Mouse (Mus musculus) stomach, postnatal 0 days (tissue): ENCODE measurements around the gene Hoxa2. TPM values are rescaled to one million over a fixed set of nuclear protein-coding genes. Genes with fewer than 3 reads are reported as not detected.

ENCODE experiments used
- ATAC-seq: fragments of 200-750 bp; cut with Nextera tagmentation; 2 replicates; pipeline ENCODE4 v1.8.0; 2017; ENCODE audit not compliant: low FRiP score, low TSS enrichment
- DNase-seq: peaks from one replicate; pipeline ENCODE4 v3.0.0-alpha.2; 2016; ENCODE audit warnings: low spot score
- H3K27ac ChIP-seq: fragments of 300-500 bp; sonication (generic); replicated peaks from 2 replicates; pipeline ENCODE4 v1.5.1; 2014; ENCODE audit warnings: mild to moderate bottlenecking, control low read depth
- H3K27me3 ChIP-seq: fragments of 300-500 bp; sonication (generic); 2 replicates; pipeline ENCODE4 v1.6.1; 2014; ENCODE audit warnings: low read length; ENCODE audit not compliant: control insufficient read depth, insufficient read depth
- H3K36me3 ChIP-seq: fragments of 300-500 bp; sonication (generic); 2 replicates; pipeline ENCODE4 v1.6.1; 2014; ENCODE audit warnings: low read length, mixed read lengths; ENCODE audit not compliant: control insufficient read depth, insufficient read depth
- H3K4me1 ChIP-seq: fragments of 300-500 bp; sonication (generic); replicated peaks from 2 replicates; pipeline ENCODE4 v1.6.1; 2014; ENCODE audit warnings: antibody characterized with exemption; ENCODE audit not compliant: control insufficient read depth, insufficient read depth
- H3K4me2 ChIP-seq: fragments of 300-500 bp; sonication (generic); replicated peaks from 2 replicates; pipeline ENCODE4 v1.6.1; 2014; ENCODE audit warnings: low read depth, mild to moderate bottlenecking, control low read depth, moderate library complexity
- H3K4me3 ChIP-seq: fragments of 300-500 bp; sonication (generic); 2 replicates; pipeline ENCODE4 v1.5.1; 2014; ENCODE audit warnings: low read depth, low read length, control low read depth
- H3K9ac ChIP-seq: fragments of 300-500 bp; sonication (generic); 2 replicates; pipeline ENCODE4 v1.6.1; 2014; ENCODE audit warnings: mild to moderate bottlenecking, low read length, control low read depth, mixed read lengths
- H3K9me3 ChIP-seq: fragments of 300-500 bp; sonication (generic); 2 replicates; pipeline ENCODE4 v1.6.1; 2016; ENCODE audit warnings: low read length; ENCODE audit not compliant: control insufficient read depth
- CTCF ChIP-seq: IDR thresholded peaks from 2 replicates; pipeline ENCODE4 v1.5.1; 2016; ENCODE audit warnings: antibody characterized with exemption, low read depth, mild to moderate bottlenecking, moderate library complexity
- EP300 ChIP-seq: optimal IDR thresholded peaks from 2 replicates; pipeline ENCODE3; 2016; ENCODE audit warnings: antibody characterized with exemption
- WGBS: fragments of 180-500 bp; shearing (Covaris S2); extraction: QIAGEN DNeasy Blood & Tissue Kit; methylation state at CpG from one replicate; pipeline ENCODE4 v1.1.7; 2014; 5-methylcytosine and 5-hydroxymethylcytosine counted together
- polyA plus RNA-seq: library from polyadenylated mRNA; unstranded; fragments of >200 nt; fragmentation: Nextera tagmentation; extraction: Ambion mirVana; gene quantifications from 2 replicates; pipeline ENCODE4 v1.2.1, GENCODE M21; 2015

Gene Hoxa2
- polyA plus RNA-seq, 1 experiment from 2014 or later = 5.3 TPM

DNA sequence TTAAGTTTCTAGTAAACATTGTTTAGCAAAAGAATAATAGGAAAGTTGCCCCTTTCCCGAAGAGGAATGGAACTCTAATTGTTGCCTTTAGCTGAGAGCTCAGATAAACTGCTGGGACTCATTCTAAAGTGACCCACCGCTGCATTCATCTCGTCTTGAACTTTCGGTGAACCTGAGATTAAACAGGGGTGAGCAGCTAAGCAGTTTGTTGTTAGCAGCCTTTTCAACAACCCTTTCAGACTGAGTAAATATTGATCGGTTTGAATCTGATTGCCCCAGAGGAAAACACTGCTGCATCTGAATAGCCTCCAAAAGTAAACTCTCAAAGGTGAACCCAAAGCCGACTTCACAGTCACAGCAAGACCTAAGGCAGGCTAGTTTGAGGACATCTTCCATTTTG is 11.4 kb downstream of the Hoxa2 start:
- Histone ChIP-seq H3K27me3 (0 out of 2 replicates have a peak, but pooled peaks cover 2% of the 10 kb centered on the region), H3K27ac (no peak overlapping the region), H3K9ac (no peak overlapping the region), H3K4me1 (no peaks in the 10 kb centered on the region), H3K36me3 (no peaks in the 10 kb centered on the region), H3K4me3 (no peak overlapping the region), H3K9me3 (no peaks in the 10 kb centered on the region), H3K4me2 (no peak overlapping the region)
- WGBS = 39% methylated on average over 6 of the region's 6 CpGs
- DNase-seq = no peak
- no peak for ATAC-seq
- no peak for TF ChIP-seq EP300
- no peak for TF ChIP-seq CTCF

DNA sequence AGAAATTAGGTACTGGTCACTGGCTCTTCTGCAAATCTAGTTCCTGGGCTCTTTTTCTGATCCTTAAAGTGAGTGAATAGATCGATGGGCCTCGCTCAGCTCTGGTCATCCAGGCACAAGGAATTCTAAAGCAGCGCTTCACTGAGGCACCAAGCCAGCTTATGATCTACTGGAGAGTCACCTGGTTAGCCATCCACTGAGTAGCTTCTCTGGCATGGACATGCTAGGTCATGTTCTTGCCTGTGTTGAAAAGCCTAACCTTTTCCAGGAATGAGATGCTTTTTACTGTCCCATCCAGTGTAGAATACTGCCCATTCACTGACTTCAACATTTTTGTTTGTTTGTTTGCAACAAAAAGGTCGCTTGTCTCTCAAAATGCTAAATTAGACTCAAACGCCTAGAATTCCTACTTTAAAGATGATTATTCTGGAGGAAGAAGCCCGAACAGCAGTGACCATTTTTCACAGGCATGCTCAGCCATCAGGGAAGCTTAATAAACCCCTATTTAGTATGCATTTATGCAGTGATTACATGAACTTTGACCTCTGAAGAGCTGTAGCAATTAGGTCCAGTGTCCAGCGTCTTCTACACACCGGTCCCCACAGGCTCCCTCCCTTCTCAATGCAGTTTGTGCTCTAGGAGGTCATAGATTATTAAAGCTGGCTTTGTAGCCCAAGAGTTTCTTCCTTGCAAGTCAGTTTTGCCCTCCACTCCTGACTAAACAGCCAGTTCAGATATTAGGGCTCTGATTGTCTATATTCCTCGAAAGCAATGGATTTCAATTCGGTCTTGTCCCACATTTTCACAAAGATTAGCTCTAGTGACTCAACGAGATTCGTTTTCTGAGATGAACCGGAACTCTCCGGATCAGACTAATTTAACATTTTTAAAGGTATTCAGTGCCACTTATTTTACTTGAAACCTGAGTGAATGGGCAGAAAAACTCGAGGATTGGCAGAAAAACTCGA is 12.1 kb downstream of the Hoxa2 start:
- H3K27ac ChIP-seq = no peak overlapping the region
- no peak for ATAC-seq
- no peak overlapping the region for H3K4me2 ChIP-seq
- no peaks in the 10 kb centered on the region for H3K9me3 ChIP-seq
- H3K27me3 ChIP-seq = 0 out of 2 replicates have a peak, but pooled peaks cover 2% of the 10 kb centered on the region
- H3K36me3 ChIP-seq = no peaks in the 10 kb centered on the region
- DNase-seq = no peak
- no peak for TF ChIP-seq EP300
- no peak for TF ChIP-seq CTCF
- WGBS = 49% methylated on average over 16 of the region's 16 CpGs
- no peak overlapping the region for H3K9ac ChIP-seq
- no peak overlapping the region for H3K4me3 ChIP-seq
- H3K4me1 ChIP-seq = no peaks in the 10 kb centered on the region

DNA sequence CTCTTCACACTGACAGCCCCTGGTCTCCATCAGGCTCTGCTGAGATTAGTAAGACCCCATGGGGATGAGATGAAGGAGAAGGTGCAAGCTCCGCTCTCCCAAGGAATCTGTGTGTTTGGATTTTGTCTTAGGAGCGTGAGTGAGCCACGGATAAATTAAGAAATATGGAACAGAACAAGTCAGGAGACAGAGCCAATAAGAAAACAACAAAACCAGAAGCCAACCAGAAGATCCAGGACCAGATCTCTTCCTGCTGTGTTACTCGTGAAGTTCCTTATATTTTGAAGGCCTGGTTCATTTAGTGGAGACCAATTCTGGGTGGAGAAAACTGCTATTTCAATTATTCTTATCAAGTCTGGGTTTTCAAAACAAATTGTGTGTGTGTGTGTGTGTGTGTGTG is 13.1 kb downstream of the Hoxa2 start:
- no peak overlapping the region for H3K4me3 ChIP-seq
- WGBS = 58% methylated on average over 4 of the region's 4 CpGs
- no peak overlapping the region for H3K27ac ChIP-seq

DNA sequence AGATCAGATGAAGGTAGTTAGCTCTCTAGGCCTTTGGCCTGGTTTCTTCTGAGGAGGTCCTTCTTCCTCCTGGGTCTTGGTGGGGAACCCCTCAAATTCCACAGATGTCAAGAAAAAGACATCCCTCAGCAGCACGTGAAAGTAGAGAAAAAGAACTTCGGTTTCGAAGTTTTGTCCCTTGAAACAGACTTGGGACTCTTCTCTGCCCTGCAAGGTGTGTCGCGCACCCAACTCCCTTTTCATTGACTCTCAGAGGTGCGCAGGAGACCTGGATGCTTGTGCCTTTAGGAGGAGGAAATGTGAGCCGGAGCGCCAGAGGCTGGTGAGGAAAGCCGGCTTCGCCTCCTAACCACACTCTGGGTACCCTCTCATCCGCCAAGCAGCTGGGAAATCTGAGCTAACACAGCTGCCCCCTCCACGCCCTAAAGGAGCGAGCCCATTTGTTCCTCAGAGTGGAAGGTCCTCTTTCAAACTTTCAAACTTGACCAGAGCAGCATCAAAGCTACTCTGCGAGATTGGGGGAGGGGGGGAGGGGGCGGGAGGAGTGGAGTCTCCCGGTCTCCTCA is 14.1 kb downstream of the Hoxa2 start:
- Histone ChIP-seq H3K4me3 (no peak overlapping the region), H3K27ac (no peak overlapping the region), H3K36me3 (no peaks in the 10 kb centered on the region), H3K9me3 (no peaks in the 10 kb centered on the region), H3K9ac (no peak overlapping the region), H3K4me2 (0 out of 2 replicates have a peak overlapping the region, but pooled peaks have one; percentile 20), H3K27me3 (0 out of 2 replicates have a peak, but pooled peaks cover 2% of the 10 kb centered on the region), H3K4me1 (no peaks in the 10 kb centered on the region)
- TF ChIP-seq CTCF (no peak), EP300 (no peak)
- 21% methylated on average over 16 of the region's 16 CpGs for WGBS
- ATAC-seq (no peak), DNase-seq (no peak)

More for the DNA sequence above, 13.1 kb downstream of the Hoxa2 start:
- Histone ChIP-seq H3K9me3 (no peaks in the 10 kb centered on the region), H3K4me1 (no peaks in the 10 kb centered on the region), H3K9ac (no peak overlapping the region), H3K4me2 (no peak overlapping the region), H3K27me3 (0 out of 2 replicates have a peak, but pooled peaks cover 2% of the 10 kb centered on the region), H3K36me3 (no peaks in the 10 kb centered on the region)
- no peak for DNase-seq
- TF ChIP-seq CTCF (no peak), EP300 (no peak)
- no peak for ATAC-seq

DNA sequence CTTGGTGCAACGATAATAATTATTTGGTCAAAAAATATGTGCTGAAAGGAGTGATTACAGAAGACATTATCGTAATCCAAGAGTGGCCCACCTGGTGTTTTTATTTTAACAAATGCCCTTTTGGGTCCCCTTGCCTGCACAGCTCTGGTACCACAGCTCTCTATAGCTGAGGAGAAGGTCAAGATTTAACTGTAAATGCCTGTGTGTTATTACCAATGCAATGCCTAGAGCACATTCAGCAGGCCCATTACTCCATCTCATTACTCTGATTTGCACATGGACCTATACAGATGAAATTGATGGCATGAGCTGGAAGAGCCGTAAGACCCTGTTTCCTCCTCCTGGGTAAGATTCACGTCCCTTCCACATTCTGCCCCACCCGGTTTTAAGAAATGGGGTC is 25.5 kb downstream of the Hoxa2 start:
- 68% methylated on average over 5 of the region's 5 CpGs for WGBS
- TF ChIP-seq EP300 = no peak
- TF ChIP-seq CTCF = no peak
- Histone ChIP-seq H3K27me3 (no peaks in the 10 kb centered on the region), H3K27ac (no peak overlapping the region), H3K36me3 (no peaks in the 10 kb centered on the region), H3K4me2 (no peak overlapping the region), H3K9ac (no peak overlapping the region), H3K9me3 (no peaks in the 10 kb centered on the region), H3K4me1 (no peaks in the 10 kb centered on the region), H3K4me3 (no peak overlapping the region)
- DNase-seq = no peak
- no peak for ATAC-seq

DNA sequence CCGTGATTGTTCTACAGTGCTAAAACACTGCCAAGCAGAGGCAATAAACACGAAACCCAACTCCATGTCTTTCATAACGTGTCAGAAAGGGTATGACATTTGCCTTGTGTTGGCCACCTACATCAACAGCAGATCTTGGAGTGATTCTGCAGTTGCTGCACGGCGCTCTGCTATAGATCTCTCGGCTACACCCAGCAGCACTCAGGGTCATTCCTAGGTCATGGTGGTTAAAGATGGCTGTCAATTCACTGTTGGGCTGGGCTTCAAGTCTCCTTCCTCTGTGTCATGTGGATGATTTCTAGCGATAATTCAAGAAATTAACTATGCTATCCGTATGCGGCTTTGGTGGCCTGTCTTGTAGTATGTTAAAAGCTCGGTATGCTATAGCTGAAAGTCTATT is 26.1 kb downstream of the Hoxa2 start:
- no peaks in the 10 kb centered on the region for H3K27me3 ChIP-seq
- no peak overlapping the region for H3K4me2 ChIP-seq
- no peak overlapping the region for H3K9ac ChIP-seq
- H3K4me1 ChIP-seq = no peaks in the 10 kb centered on the region
- no peak overlapping the region for H3K4me3 ChIP-seq
- ATAC-seq = no peak
- no peaks in the 10 kb centered on the region for H3K36me3 ChIP-seq
- DNase-seq = no peak
- no peak overlapping the region for H3K27ac ChIP-seq
- H3K9me3 ChIP-seq = no peaks in the 10 kb centered on the region
- 43% methylated on average over 10 of the region's 10 CpGs for WGBS
- TF ChIP-seq CTCF = no peak
- no peak for TF ChIP-seq EP300
